ENCODE assay signal across 9 mouse cellular contexts in genomic region chr2:18205118-18205517, GRCm38 (mm10).
DNase-seq lines count a peak whose midpoint lies in the region; ATAC-seq and TF ChIP-seq lines count a peak whose summit lies in the region.
"Had no signal": no experiment of that assay in that cellular context is flagged by ENCODE, and none has a peak within 500 bp of the region (broad histone marks: within the 10 kb centered on the region; RNA-seq: fewer than 3 reads in every experiment).

No protein-coding gene starts in this region.

- peak; percentile 83 for TF ChIP-seq CTCF in E14TG2a.4 (conservative IDR thresholded peaks at IDR 0.05; ENCODE audit: low read length)
- TF ChIP-seq CTCF in midbrain, postnatal 0 days (IDR thresholded peaks at IDR 0.05): peak; percentile 68

- 68% methylated on average over 3 of the region's 3 CpGs for WGBS in hindbrain, embryonic 11.5 days
- WGBS in hindbrain, embryonic 12.5 days: 83% methylated on average over 3 of the region's 3 CpGs
- WGBS in midbrain, postnatal 0 days: 77% methylated on average over 3 of the region's 3 CpGs

- ATAC-seq in hindbrain, embryonic 11.5 days (ENCODE audit: low FRiP score): no peak
- ATAC-seq in hindbrain, embryonic 12.5 days (ENCODE audit: low FRiP score): no peak
- no peak for ATAC-seq in midbrain, postnatal 0 days (ENCODE audit: low FRiP score)

- H3K27me3 ChIP-seq in hindbrain, embryonic 11.5 days (ENCODE audit: control insufficient read depth, insufficient read depth, low read length): no peaks in the 10 kb centered on the region
- H3K27me3 ChIP-seq in hindbrain, embryonic 12.5 days: no peaks in the 10 kb centered on the region
- no peaks in the 10 kb centered on the region for H3K27me3 ChIP-seq in E14TG2a.4 (ENCODE audit: insufficient read depth, low read length)
- no peaks in the 10 kb centered on the region for H3K27me3 ChIP-seq in midbrain, postnatal 0 days (ENCODE audit: insufficient read depth, low read length)
- H3K27me3 ChIP-seq: limb, embryonic 12.5 days had no signal

- H3K4me3 ChIP-seq in hindbrain, embryonic 11.5 days (ENCODE audit: low read depth, low read length): no peak overlapping the region
- no peak overlapping the region for H3K4me3 ChIP-seq in hindbrain, embryonic 12.5 days
- no peak overlapping the region for H3K4me3 ChIP-seq in E14TG2a.4 (replicated peaks; ENCODE audit: low read length)
- no peak overlapping the region for H3K4me3 ChIP-seq in midbrain, postnatal 0 days (ENCODE audit: low read depth, low read length)
- H3K4me3 ChIP-seq: limb, embryonic 12.5 days had no signal

- H3K9ac ChIP-seq in hindbrain, embryonic 11.5 days (ENCODE audit: low read depth, low read length): no peak overlapping the region
- H3K9ac ChIP-seq in hindbrain, embryonic 12.5 days: no peak overlapping the region
- no peak overlapping the region for H3K9ac ChIP-seq in midbrain, postnatal 0 days (replicated peaks; ENCODE audit: low read length, poor library complexity, severe bottlenecking)
- H3K9ac ChIP-seq: limb, embryonic 12.5 days had no signal

- H3K9me3 ChIP-seq in hindbrain, embryonic 11.5 days (ENCODE audit: control insufficient read depth, low read length): no peaks in the 10 kb centered on the region
- H3K9me3 ChIP-seq in hindbrain, embryonic 12.5 days (replicated peaks): no peaks in the 10 kb centered on the region
- no peaks in the 10 kb centered on the region for H3K9me3 ChIP-seq in E14TG2a.4 (ENCODE audit: low read length)
- H3K9me3 ChIP-seq in midbrain, postnatal 0 days (ENCODE audit: low read length): no peaks in the 10 kb centered on the region
- H3K9me3 ChIP-seq: limb, embryonic 12.5 days had no signal

- H3K4me1 ChIP-seq in hindbrain, embryonic 11.5 days (replicated peaks; ENCODE audit: control insufficient read depth, insufficient read depth, low read length): no peaks in the 10 kb centered on the region
- H3K4me1 ChIP-seq in hindbrain, embryonic 12.5 days: peaks cover 4% of the 10 kb centered on the region; the same call in 1 of the 2 replicates
- 0 out of 2 replicates have a peak, but pooled peaks cover 4% of the 10 kb centered on the region for H3K4me1 ChIP-seq in E14TG2a.4 (replicated peaks; ENCODE audit: low read depth, low read length)
- H3K4me1 ChIP-seq in midbrain, postnatal 0 days (ENCODE audit: insufficient read depth, low read length): no peaks in the 10 kb centered on the region

- no peak overlapping the region for H3K27ac ChIP-seq in hindbrain, embryonic 11.5 days (ENCODE audit: low read depth, low read length)
- H3K27ac ChIP-seq in hindbrain, embryonic 12.5 days: no peak overlapping the region
- H3K27ac ChIP-seq in midbrain, postnatal 0 days (ENCODE audit: low read depth, low read length): no peak overlapping the region
- H3K27ac ChIP-seq: limb, embryonic 12.5 days had no signal

- H3K4me2 ChIP-seq in hindbrain, embryonic 11.5 days (replicated peaks; ENCODE audit: low read depth, low read length): no peak overlapping the region
- H3K4me2 ChIP-seq in hindbrain, embryonic 12.5 days (replicated peaks): no peak overlapping the region
- H3K4me2 ChIP-seq in midbrain, postnatal 0 days (ENCODE audit: low read depth, low read length, poor library complexity, severe bottlenecking): no peak overlapping the region
- H3K4me2 ChIP-seq: limb, embryonic 12.5 days had no signal

- peak; percentile 78 for DNase-seq in hindbrain, embryonic 11.5 days (ENCODE audit: low spot score)
- peak; percentile 9 for DNase-seq in c-Kit-negative CD71-positive TER-119-positive erythroid progenitor cells, embryonic 14.5 days (ENCODE audit: low read depth, low spot score)
- DNase-seq in gastrocnemius, postnatal 4 days (ENCODE audit: low spot score in 2 of 2): peak; percentile 29 to 42
- peak; percentile 59 to 77 for DNase-seq in kidney, postnatal 36 days
- peak; percentile 39 for DNase-seq in midbrain, postnatal 0 days (ENCODE audit: low spot score)
- DNase-seq in thymus, postnatal 0 days (ENCODE audit: low spot score): peak; percentile 72

- H3K36me3 ChIP-seq in hindbrain, embryonic 11.5 days (ENCODE audit: control insufficient read depth, insufficient read depth, low read length): peaks cover 7% of the 10 kb centered on the region; the same call in 1 of the 2 replicates
- H3K36me3 ChIP-seq in hindbrain, embryonic 12.5 days: peaks cover 49% of the 10 kb centered on the region
- H3K36me3 ChIP-seq in E14TG2a.4 (ENCODE audit: insufficient read depth, low read length): peaks cover 82% of the 10 kb centered on the region
- H3K36me3 ChIP-seq in midbrain, postnatal 0 days (ENCODE audit: insufficient read depth, low read length): peaks cover 21% of the 10 kb centered on the region

Comparison
In these comparisons a context has a peak if more than half of its experiments do, and no peak if none do; other contexts are left out.
1. DNase-seq: peak in every context shown above with its lines; median percentile 78 in hindbrain, embryonic 11.5 days; 72 in thymus, postnatal 0 days; 68 in kidney, postnatal 36 days; 39 in midbrain, postnatal 0 days; 36 in gastrocnemius, postnatal 4 days; 9 in c-Kit-negative CD71-positive TER-119-positive erythroid progenitor cells, embryonic 14.5 days.